Mouse (Mus musculus): ENCODE results near the gene Sae1.

Gene Sae1
- long read RNA-seq, experiment 1, transcript Sae1-201 (9 exons, 1,875 nt), result major isoform, 91 of 100 reads
- long read RNA-seq, experiment 1, partial matches to known transcripts, result 5 of 100 reads
- long read RNA-seq, experiment 1, other reads (novel, unspliced or antisense), result 2 of 100 reads
- long read RNA-seq, experiment 2, transcript Sae1-201 (9 exons, 1,875 nt), result major isoform, 99 of 115 reads
- long read RNA-seq, experiment 2, partial matches to known transcripts, result 7 of 115 reads
- long read RNA-seq, experiment 2, other reads (novel, unspliced or antisense), result 7 of 115 reads

DNA sequence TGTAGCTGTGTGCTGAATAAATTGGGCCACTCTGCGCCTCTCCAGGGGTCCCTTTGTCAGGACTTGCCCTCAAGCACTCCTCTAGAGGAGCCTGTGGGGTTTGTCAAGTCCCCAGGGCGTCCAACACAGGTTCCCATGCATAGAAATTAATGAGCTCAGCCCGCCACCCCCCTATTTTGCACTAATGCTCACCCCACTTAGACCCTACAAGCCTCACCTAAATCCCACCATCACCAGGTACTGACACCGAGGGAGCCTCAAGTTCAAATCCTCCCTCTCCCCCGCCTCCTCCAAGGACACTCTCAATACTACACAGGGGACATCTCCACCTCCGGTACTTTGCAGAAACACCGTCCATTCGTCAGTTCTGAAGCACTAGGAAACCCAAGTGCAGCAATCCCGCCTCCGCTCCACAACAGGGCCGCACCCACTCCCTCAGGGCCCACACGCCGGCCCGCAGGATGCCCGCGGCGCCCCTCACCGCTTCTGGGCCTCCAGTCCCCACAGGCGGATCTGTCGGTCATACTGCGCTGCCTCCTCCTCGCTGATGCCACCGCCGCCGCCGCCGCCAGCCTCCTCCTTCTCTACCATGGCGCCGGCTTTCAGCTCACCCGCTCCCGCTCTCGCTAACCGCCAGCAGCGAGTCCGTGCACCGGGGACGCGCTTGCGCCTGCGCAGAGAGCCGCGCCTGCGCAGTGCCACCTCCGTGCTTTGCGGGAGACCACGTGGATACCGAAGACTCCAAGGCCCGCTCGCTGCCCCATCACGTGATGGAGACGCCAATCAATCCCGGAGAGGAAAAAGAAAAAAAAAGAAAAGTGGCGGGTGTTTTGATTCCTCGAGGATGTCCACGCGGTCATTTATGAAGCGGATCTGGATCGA is at the start of gene Sae1:
Sae1 (minus strand) TSS at position 647 of the 882 bp plus-strand sequence.
- intact Hi-C loops (cut with DNase I), result no loop called here

DNA sequence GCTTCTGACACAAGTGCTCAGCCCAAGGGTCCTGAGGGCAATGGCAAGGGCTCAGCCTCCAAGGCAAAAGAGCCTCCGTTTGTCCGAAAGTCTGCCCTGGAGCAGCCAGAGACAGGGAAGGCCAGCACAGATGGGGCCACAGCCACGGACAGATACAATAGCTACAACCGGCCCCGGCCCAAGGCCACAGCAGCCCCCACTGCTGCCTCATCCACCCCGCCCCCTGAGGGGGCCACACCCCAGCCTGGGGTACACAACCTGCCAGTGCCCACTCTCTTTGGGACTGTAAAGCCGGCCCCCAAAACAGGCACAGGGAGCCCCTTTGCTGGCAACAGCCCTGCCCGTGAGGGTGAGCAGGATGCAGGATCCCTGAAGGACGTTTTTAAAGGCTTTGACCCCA is 47.5 kb upstream of the Sae1 start:
- intact Hi-C loops (cut with DNase I), result no loop called here

GRCm38 (mm10) chr7:16433352-16433971 is 45.9 kb upstream of the Sae1 start:
- intact Hi-C loops (cut with DNase I), result no loop called here

- intact Hi-C loops (cut with DNase I), result loop anchor here (2.0 kb wide), 1 partner anchor 29 kb away; no protein-coding TSS in a partner anchor
These were observed 38.6 kb upstream of the Sae1 start for GRCm38 (mm10) chr7:16426129-16426729.

DNA sequence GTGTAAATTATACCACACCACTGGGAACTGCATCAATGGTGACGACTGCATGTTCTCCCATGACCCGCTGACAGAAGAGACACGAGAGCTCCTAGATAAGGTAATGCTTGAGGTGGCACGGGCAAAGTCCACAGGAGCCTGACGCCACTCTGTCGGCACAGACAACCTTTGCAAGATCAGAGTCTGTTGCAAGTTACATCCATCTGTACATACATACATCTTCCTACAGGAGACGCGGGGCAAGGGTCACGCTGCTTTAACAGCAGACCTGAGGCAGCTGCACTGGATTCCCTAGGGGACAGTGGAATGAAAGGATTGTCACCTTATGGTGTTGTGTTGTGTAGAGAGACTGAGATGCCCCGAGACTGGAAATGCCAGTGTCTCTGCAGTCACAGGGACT is 38.1 kb upstream of the Sae1 start:
- intact Hi-C loops (cut with DNase I), result loop anchor here (2.0 kb wide), 1 partner anchor 29 kb away; no protein-coding TSS in a partner anchor

DNA sequence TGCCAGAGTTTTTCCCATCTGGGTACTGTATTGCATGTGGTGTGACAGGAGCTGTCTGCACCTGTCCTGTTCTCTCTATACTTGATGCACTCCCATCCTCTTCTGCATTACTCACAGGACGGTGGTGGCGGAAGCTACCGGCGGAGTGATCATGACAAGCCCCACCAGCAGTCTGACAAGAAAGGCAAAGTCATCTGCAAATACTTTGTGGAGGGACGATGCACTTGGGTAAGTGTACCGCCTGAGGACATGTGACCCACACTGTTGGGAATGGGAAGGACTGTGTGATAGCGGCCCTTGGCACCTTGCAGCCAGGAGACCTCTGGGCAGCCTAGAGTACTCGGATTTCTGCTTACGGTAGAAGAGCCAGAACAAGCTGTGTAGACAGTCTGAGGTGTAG is 36.1 kb upstream of the Sae1 start:
- intact Hi-C loops (cut with DNase I), result no loop called here

DNA sequence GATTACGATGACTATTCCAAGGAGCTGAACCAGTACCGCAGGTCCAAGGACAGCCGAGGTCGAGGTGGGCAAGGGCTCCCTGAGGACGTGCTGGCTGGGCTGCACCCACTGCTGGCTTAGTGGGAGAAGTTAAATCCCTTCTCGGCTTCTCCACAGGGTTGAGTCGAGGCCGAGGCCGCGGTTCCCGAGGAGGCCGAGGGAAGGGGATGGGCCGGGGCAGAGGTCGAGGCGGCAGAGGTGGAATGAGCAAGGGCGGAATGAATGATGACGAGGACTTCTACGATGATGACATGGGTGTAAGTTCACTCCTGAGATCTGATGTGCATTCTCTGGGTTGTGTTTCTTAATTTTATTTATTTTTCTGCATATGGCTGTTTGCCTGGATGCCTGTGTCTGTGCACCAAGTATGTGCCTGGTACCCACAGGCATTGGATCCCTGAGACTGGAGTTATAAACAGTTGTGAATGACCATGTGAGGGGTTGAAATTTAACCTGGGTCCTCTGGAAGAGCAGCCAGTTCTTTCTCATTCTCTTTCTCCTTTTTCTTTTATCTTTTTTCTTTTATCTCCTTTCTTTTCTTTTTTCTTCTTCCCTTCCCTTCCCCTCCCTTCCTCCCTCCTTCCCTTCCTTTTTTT is 34.7 kb upstream of the Sae1 start:
- intact Hi-C loops (cut with DNase I), result no loop called here

DNA sequence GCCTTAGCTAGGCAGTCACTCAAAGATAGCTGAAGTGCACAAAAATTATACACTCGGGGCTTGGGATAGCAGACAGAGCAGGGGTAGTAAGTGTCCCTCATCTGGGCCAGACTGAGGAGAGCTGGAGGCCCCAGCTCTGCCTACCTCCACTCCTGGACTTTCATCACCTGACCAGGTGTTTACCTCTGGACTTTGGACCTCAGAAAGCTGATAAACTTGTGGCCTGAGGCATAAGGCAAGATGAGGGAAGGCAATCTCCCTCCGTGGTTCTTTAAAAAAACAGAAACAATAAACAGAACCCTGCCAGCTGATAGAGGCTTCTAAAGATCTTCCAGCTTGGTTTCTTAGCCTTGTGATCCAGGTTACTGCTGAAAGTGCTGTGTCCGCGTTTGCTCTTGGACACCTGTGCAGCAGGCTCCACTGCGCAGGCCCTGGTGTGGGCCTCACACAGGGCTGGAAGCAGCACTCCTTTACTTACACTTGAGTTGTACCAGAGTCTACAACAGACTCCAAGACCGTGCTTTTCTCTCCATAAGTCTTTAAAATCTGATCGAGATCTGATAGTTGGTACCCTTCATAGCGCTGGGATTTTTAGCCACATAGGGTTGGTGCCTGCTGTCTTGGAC is 33.0 kb upstream of the Sae1 start:
- intact Hi-C loops (cut with DNase I), result no loop called here

- intact Hi-C loops (cut with DNase I), result no loop called here
These were observed 31.1 kb upstream of the Sae1 start for GRCm38 (mm10) chr7:16418713-16419112.

DNA sequence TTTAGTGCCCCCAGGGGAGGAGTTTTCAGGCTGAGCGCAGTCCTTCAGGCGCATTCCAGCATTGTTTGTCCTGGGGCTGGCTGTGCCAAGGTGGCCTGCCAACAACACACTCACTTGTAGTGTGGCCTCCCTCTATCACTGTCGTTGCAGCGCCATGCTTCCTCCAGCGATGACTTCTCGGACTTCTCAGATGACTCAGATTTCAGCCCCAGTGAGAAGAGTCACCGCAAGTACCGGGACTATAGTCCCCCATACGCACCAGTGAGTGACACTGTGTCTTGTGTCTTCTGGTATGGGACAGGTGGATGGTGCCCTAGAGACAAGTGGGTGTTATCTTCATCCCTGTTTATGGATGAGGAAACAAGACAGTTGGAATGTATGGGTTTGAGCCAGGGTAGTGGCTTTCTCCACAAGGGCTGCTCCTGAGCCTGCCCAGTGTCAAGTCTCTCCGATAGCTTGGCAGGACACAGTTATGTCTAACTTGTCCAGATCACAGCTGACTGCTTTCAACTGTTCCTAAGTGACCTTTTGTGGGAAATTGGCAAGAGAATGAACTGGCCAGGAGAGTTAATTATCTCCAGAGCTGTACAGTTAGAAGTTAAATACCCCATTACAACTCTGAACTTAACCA is 29.6 kb upstream of the Sae1 start:
- intact Hi-C loops (cut with DNase I), result no loop called here

DNA sequence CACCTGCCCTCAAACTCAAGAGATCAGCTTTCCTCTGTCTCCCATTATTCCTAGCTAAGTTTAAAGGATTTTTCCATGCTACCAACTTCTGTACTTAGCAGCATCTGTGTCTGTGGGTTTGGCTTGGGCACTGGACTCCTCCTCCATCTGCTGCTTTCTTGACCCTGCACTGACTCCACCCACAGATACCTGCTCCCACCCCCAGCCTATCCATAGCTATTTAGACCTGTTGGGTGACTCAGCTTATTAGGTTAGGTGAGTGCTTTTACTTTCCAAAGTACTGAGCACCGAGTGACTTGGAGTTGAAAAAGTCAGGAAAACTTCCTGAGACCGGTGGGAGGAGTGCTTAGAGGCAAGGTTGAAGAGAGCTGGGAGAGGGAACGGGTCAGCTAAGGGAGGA is 27.8 kb upstream of the Sae1 start:
- intact Hi-C loops (cut with DNase I), result no loop called here

DNA sequence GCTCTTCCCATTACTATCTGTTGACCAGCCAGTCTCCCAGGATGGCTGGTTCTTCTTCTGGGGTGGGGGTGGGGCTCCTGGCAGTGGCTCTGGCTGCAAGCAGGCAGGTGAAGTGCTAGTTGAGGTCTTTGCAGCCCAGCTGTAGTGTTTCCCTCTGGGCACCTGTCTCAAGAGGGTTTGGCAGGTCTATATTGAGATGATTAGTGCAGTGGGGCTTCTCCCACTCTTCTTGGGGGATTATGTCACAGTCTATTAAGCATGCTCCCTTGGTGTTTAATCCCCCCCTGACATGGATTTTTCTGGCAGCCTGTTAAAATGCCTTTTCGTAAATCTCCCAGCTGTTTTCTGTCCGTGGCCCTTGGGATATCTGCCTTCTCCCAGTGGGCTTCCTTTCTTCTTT is 25.3 kb upstream of the Sae1 start:
- intact Hi-C loops (cut with DNase I), result no loop called here

GRCm38 (mm10) chr7:16412220-16412896 is 24.8 kb upstream of the Sae1 start:
- intact Hi-C loops (cut with DNase I), result no loop called here

DNA sequence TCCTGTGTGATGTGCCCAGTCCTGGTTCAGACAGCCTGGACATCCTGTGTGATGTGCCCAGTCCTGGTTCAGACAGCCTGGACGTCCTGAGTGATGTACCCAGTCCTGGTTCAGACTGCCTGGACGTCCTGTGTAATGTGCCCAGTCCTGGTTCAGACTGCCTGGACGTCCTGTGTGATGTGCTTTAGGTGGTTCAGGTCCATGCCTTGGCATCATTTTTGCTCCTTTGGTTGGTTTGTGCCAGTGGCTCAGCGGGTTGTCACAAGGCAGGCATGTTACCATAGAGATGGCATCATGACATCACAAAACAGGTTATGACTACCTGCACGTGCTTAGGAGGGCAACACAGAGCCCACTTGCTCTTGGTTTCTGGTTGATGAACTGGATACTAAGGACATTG is 23.5 kb upstream of the Sae1 start:
- intact Hi-C loops (cut with DNase I), result no loop called here

GRCm38 (mm10) chr7:16406978-16407377 is 19.4 kb upstream of the Sae1 start:
- intact Hi-C loops (cut with DNase I), result no loop called here

GRCm38 (mm10) chr7:16405516-16406351 is 18.1 kb upstream of the Sae1 start:
- intact Hi-C loops (cut with DNase I), result no loop called here

DNA sequence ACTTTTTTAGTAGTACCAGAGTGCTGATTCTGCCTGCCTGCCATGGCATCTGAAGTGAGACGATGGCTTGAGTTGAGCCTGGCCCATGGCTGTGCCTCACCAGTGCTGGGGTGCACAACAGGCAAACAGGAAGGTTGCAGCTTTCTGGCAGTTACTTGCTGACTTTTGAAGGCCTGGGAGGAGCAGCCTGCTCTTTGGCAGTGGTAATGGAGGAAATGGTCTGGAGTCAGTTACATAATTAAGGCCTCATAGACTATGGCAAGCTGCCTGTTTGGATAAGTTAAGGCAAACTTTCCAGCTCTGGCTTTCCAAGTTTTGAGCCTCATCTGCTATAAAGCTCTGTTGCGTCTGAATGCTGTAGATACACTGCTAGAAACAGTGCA is 17.5 kb upstream of the Sae1 start:
- intact Hi-C loops (cut with DNase I), result no loop called here

- intact Hi-C loops (cut with DNase I), result no loop called here
These were observed 16.9 kb upstream of the Sae1 start for GRCm38 (mm10) chr7:16404315-16405072.
